Mouse (Mus musculus) left cerebral cortex, postnatal 36 days (tissue): ENCODE data around the gene Eif4a1. TPM values are rescaled to one million over a fixed set of nuclear protein-coding genes. Genes with fewer than 3 reads are reported as not detected.
A peak's percentile ranks its signal among the peaks of the same experiment; 100 is the strongest.
"Not testable (repeated sequence)": the region's sequence is repeated elsewhere in the genome, so short reads cannot be mapped to it uniquely, and the experiment has no call there.

Source experiments
- DNase-seq, 2 experiments: peaks; one replicate each; pipeline ENCODE4 v3.0.0; 2021 to 2022; ENCODE audit warnings: low spot score in 2 of 2, mixed read lengths in 1 of 2
- intact Hi-C: fragments of 180-260 bp; cut with DNase I; formaldehyde crosslinking; loops from one replicate; pipeline ENCODE4 v1.15.1; 2025
- total RNA-seq, 2 experiments: library from RNA; stranded (reverse); gene quantifications; 2 replicates each; pipeline ENCODE4 v1.2.3; 2021

Gene Eif4a1
- total RNA-seq, 2 experiments from 2014 or later: 276 to 285 TPM

- peak in 1 of 2 experiments; percentile 0 for DNase-seq
- intact Hi-C loops: no loop called here
Observed at GRCm38 (mm10) chr11:69656617-69657461, 15.4 kb downstream of the Eif4a1 start.

GRCm38 (mm10) chr11:69656065-69656455 is 16.2 kb downstream of the Eif4a1 start:
- intact Hi-C loops: no loop called here

GRCm38 (mm10) chr11:69655264-69656064 is 16.8 kb downstream of the Eif4a1 start, which contains the start of gene Sox15:
Gene Sox15 (plus strand): TSS chr11:69655314.
- peak; percentile 62 to 63 for DNase-seq
- intact Hi-C loops: no loop called here

More at GRCm38 (mm10) chr11:69656065-69656455, 16.2 kb downstream of the Eif4a1 start:
- DNase-seq: peak in 1 of 2 experiments; percentile 1

GRCm38 (mm10) chr11:69654760-69655159 is 17.5 kb downstream of the Eif4a1 start:
- intact Hi-C loops: no loop called here
- DNase-seq: no peak

GRCm38 (mm10) chr11:69653399-69653798 is 18.8 kb downstream of the Eif4a1 start:
- intact Hi-C loops: no loop called here
- DNase-seq: no peak

- no peak for DNase-seq
- intact Hi-C loops: no loop called here
Observed at GRCm38 (mm10) chr11:69645860-69646259, 26.4 kb downstream of the Eif4a1 start.

- intact Hi-C loops: no loop called here
- no peak for DNase-seq
Observed at GRCm38 (mm10) chr11:69635471-69635870, 36.8 kb downstream of the Eif4a1 start.

GRCm38 (mm10) chr11:69633128-69633866 is 38.9 kb downstream of the Eif4a1 start:
- intact Hi-C loops: no loop called here

GRCm38 (mm10) chr11:69632284-69633089 is 39.7 kb downstream of the Eif4a1 start, which contains the start of gene Fxr2:
Gene Fxr2 (plus strand): TSS chr11:69632990.
- intact Hi-C loops: no loop called here
- DNase-seq: peak; percentile 100

More at GRCm38 (mm10) chr11:69633128-69633866, 38.9 kb downstream of the Eif4a1 start:
- no peak for DNase-seq

GRCm38 (mm10) chr11:69629802-69630201 is 42.4 kb downstream of the Eif4a1 start:
- no peak for DNase-seq
- intact Hi-C loops: no loop called here

GRCm38 (mm10) chr11:69628286-69628685 is 43.9 kb downstream of the Eif4a1 start:
- intact Hi-C loops: no loop called here
- peak; percentile 46 to 57 for DNase-seq

GRCm38 (mm10) chr11:69624339-69624738 is 47.9 kb downstream of the Eif4a1 start:
- intact Hi-C loops, DNase-seq: not testable (repeated sequence)

- DNase-seq: no peak
- intact Hi-C loops: no loop called here
Observed at GRCm38 (mm10) chr11:69623006-69623405, 49.2 kb downstream of the Eif4a1 start.

- intact Hi-C loops: no loop called here
- no peak for DNase-seq
Observed at GRCm38 (mm10) chr11:69622406-69622805, 49.8 kb downstream of the Eif4a1 start.

- peak in 1 of 2 experiments; percentile 62 for DNase-seq
- intact Hi-C loops: no loop called here
Observed at GRCm38 (mm10) chr11:69621571-69622268, 50.5 kb downstream of the Eif4a1 start, which contains the start of gene Sat2. Gene Sat2 (plus strand): TSS chr11:69622024.

GRCm38 (mm10) chr11:69620394-69621081 is 51.7 kb downstream of the Eif4a1 start:
- no peak for DNase-seq
- intact Hi-C loops: no loop called here

- intact Hi-C loops: no loop called here
- DNase-seq: no peak
Observed at GRCm38 (mm10) chr11:69617805-69618204, 54.4 kb downstream of the Eif4a1 start, which contains the start of gene Shbg. Gene Shbg (minus strand): TSS chr11:69617905.
